Mouse (Mus musculus): Measurements from ENCODE around the gene Upk1a.

DNA sequence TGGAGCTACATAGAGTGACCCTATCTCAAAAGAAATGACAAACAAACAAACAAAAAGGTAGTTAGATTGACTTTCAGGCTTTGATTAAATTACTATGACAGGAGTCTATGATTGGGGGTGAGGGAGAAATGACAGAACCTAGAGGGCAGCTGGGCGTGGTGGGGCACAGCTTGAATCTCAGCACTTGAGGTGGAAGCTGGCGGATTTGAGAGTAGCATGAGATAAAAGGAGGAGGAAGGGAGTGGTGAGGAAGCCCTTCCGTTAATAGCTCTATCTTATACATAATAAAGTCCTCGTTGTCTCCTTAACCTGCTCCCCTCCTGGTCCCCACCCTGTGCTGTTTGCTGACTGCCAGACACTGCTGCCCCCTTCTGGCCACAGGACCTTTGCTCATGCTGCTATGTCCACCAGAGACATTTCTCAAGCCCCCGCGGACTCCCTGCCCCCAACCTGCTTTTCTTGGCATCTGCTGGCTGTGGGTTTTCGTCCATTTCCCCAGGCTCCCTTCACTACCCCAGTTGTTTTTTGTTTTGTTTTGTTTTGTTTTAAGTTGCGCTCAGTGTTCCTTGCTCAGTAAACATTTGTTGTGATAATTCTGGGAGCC lies 4.8 kb downstream of the Upk1a start:
- TF ChIP-seq MAX (IDR thresholded peaks at IDR 0.05; ENCODE audit: low read depth) (no peak), USF1 (IDR thresholded peaks at IDR 0.05; ENCODE audit: low read depth) (no peak), CEBPB (IDR thresholded peaks at IDR 0.05; ENCODE audit: insufficient read depth, poor library complexity, severe bottlenecking) (no peak), POLR2A (IDR thresholded peaks at IDR 0.05; ENCODE audit: insufficient read length, low read depth) (no peak), E2F4 (IDR thresholded peaks at IDR 0.05; ENCODE audit: insufficient read depth) (no peak), MYOG (IDR thresholded peaks at IDR 0.05; ENCODE audit: control insufficient read depth in 1 of 3, insufficient read depth in 1 of 3, insufficient read length in 2 of 3, low read depth in 2 of 3) (no peak)

All from myocyte (in vitro differentiated cells).